Comparison of ENCODE assay signal across 22 mouse cellular contexts in the genomic region with DNA sequence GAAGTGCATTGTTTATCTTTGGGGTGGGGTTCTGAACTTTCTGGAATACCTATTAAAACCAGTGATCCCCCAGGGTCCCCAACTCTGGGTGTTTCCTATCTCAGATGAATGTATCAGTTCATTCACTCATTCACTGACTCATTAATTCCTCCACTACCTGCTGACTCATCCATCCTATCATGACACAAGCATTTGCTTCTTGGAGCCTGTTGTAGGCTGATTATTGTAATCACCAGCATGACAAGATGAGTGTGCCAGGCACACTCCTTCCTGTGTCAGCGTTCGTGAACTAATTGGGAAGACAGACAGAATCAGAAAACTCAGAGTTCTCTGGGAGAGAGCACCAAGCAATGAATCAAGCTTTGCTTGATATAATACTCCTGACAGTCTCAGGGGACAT. TPM values are rescaled to one million over a fixed set of nuclear protein-coding genes. Genes with fewer than 3 reads are reported as not detected.
A peak's percentile ranks its signal among the peaks of the same experiment; 100 is the strongest.
DNase-seq lines count a peak whose midpoint lies in the region; ATAC-seq and TF ChIP-seq lines count a peak whose summit lies in the region.
"Had no signal": no experiment of that assay in that cellular context is flagged by ENCODE, and none has a peak within 500 bp of the region (broad histone marks: within the 10 kb centered on the region; RNA-seq: fewer than 3 reads in every experiment).

No protein-coding gene starts in this region.

- no peak for TF ChIP-seq EP300 in stomach, postnatal 0 days (optimal IDR thresholded peaks at IDR 0.05)

- no peak overlapping the region for H3K4me2 ChIP-seq in stomach, postnatal 0 days (replicated peaks; ENCODE audit: low read depth)
- H3K4me2 ChIP-seq: embryonic facial prominence, embryonic 12.5 days; forebrain, embryonic 13.5 days; forebrain, embryonic 15.5 days had no signal

- no peak for TF ChIP-seq CTCF in C2C12 (IDR thresholded peaks at IDR 0.05; ENCODE audit: control insufficient read depth, insufficient read depth, insufficient read length)
- TF ChIP-seq CTCF in stomach, postnatal 0 days (IDR thresholded peaks at IDR 0.05; ENCODE audit: low read depth), result no peak

- no peak overlapping the region for H3K27ac ChIP-seq in hindbrain, embryonic 10.5 days
- no peak overlapping the region for H3K27ac ChIP-seq in stomach, postnatal 0 days (replicated peaks)
- H3K27ac ChIP-seq: embryonic facial prominence, embryonic 10.5 days; embryonic facial prominence, embryonic 12.5 days; forebrain, embryonic 13.5 days; forebrain, embryonic 15.5 days had no signal

- no peak overlapping the region for H3K9ac ChIP-seq in stomach, postnatal 0 days (ENCODE audit: low read length)
- H3K9ac ChIP-seq: embryonic facial prominence, embryonic 12.5 days; forebrain, embryonic 13.5 days; forebrain, embryonic 15.5 days; forebrain, postnatal 0 days had no signal

- H3K4me3 ChIP-seq in C2C12 (ENCODE audit: insufficient read depth, poor library complexity, severe bottlenecking), result no peak overlapping the region
- no peak overlapping the region for H3K4me3 ChIP-seq in hindbrain, embryonic 10.5 days
- H3K4me3 ChIP-seq in stomach, postnatal 0 days (ENCODE audit: low read depth, low read length), result no peak overlapping the region
- H3K4me3 ChIP-seq: embryonic facial prominence, embryonic 10.5 days; embryonic facial prominence, embryonic 12.5 days; forebrain, embryonic 13.5 days; forebrain, embryonic 15.5 days had no signal

- H3K36me3 ChIP-seq in C2C12 (ENCODE audit: control insufficient read depth, insufficient read depth), result no peaks in the 10 kb centered on the region
- no peaks in the 10 kb centered on the region for H3K36me3 ChIP-seq in hindbrain, embryonic 10.5 days
- no peaks in the 10 kb centered on the region for H3K36me3 ChIP-seq in stomach, postnatal 0 days (ENCODE audit: control insufficient read depth, insufficient read depth, low read length)
- H3K36me3 ChIP-seq: embryonic facial prominence, embryonic 10.5 days; embryonic facial prominence, embryonic 12.5 days; forebrain, embryonic 15.5 days had no signal

- no peaks in the 10 kb centered on the region for H3K4me1 ChIP-seq in hindbrain, embryonic 10.5 days (replicated peaks)
- H3K4me1 ChIP-seq in stomach, postnatal 0 days (replicated peaks; ENCODE audit: control insufficient read depth, insufficient read depth), result no peaks in the 10 kb centered on the region
- H3K4me1 ChIP-seq: embryonic facial prominence, embryonic 12.5 days; forebrain, embryonic 13.5 days; forebrain, embryonic 15.5 days had no signal

- DNase-seq in 3T3-L1 (ENCODE audit: low read depth, low spot score) (peak; percentile 76), NIH3T3 (ENCODE audit: low read depth) (peak; percentile 56)
- DNase-seq in frontal cortex, postnatal 10 days (ENCODE audit: low spot score in 2 of 2), result no peak
- no peak for DNase-seq in hindbrain, embryonic 10.5 days (ENCODE audit: low spot score)
- no peak for DNase-seq in stomach, postnatal 0 days (ENCODE audit: low spot score)
- DNase-seq: adrenal gland, adult 8-10 months; adrenal gland, postnatal 14 days; adrenal gland, postnatal 36 days; B cell, adult 2 months; cerebellum, adult 11-12 months; cerebellum, adult 2 months; cerebellum, adult 9-10 months; cerebellum, postnatal 10 days; cerebellum, postnatal 25 days; forebrain, postnatal 0 days had no signal

- no peak for ATAC-seq in stomach, postnatal 0 days (ENCODE audit: low FRiP score, low TSS enrichment)
- ATAC-seq: activated CD4-positive, CD25-positive, alpha-beta regulatory T cell, adult 4 months; forebrain, embryonic 13.5 days; forebrain, embryonic 15.5 days; forebrain, postnatal 0 days had no signal

- H3K27me3 ChIP-seq in C2C12 (ENCODE audit: control insufficient read depth, insufficient read depth, insufficient read length), result no peaks in the 10 kb centered on the region
- H3K27me3 ChIP-seq in hindbrain, embryonic 10.5 days (ENCODE audit: insufficient read depth, poor library complexity, severe bottlenecking), result no peaks in the 10 kb centered on the region
- H3K27me3 ChIP-seq in stomach, postnatal 0 days (ENCODE audit: control insufficient read depth, insufficient read depth, low read length), result no peaks in the 10 kb centered on the region
- H3K27me3 ChIP-seq: embryonic facial prominence, embryonic 12.5 days; forebrain, embryonic 13.5 days; forebrain, embryonic 15.5 days had no signal

- H3K79me3 ChIP-seq in C2C12 (ENCODE audit: low read depth), result no peaks in the 10 kb centered on the region

- H3ac ChIP-seq in C2C12 (ENCODE audit: control insufficient read depth, insufficient read length, low read depth), result no peak overlapping the region

- 92% methylated on average over 2 of the region's 2 CpGs for WGBS in hindbrain, embryonic 10.5 days
- 63% methylated on average over 2 of the region's 2 CpGs for WGBS in stomach, postnatal 0 days

- H3K9me3 ChIP-seq in hindbrain, embryonic 10.5 days, result no peaks in the 10 kb centered on the region
- no peaks in the 10 kb centered on the region for H3K9me3 ChIP-seq in stomach, postnatal 0 days (ENCODE audit: control insufficient read depth, low read length)
- H3K9me3 ChIP-seq: embryonic facial prominence, embryonic 10.5 days; embryonic facial prominence, embryonic 12.5 days; forebrain, embryonic 13.5 days; forebrain, embryonic 15.5 days had no signal

- no peaks in the 10 kb centered on the region for H3K79me2 ChIP-seq in C2C12 (ENCODE audit: control insufficient read depth, insufficient read depth)

TF ChIP-seq in C2C12, 6 proteins besides CTCF, POLR2A, EP300 and RAD21:
- TF ChIP-seq CEBPB (IDR thresholded peaks at IDR 0.05; ENCODE audit: low read depth), result no peak
- peak; percentile 2 for TF ChIP-seq FOSL1 (IDR thresholded peaks at IDR 0.05; ENCODE audit: insufficient read depth, low read length, poor library complexity, severe bottlenecking)
- no peak for TF ChIP-seq MAX (IDR thresholded peaks at IDR 0.05)
- no peak for TF ChIP-seq MYOD1 (IDR thresholded peaks at IDR 0.05; ENCODE audit: control insufficient read depth, insufficient read length, low read depth)
TF ChIP-seq in C2C12: peak in this region for 1.

RNA-seq across cellular contexts. Expression of gene Col6a5, which starts 36.8 kb away (rescaled TPM):
- not detected for polyA plus RNA-seq in C2C12 (2012; fragmentation: generic; extraction: Trizol)
- polyA plus RNA-seq in hindbrain, embryonic 10.5 days (2016; fragmentation: Nextera tagmentation; extraction: Ambion mirVana), result 0.07 TPM in 2 replicates
- polyA plus RNA-seq in stomach, postnatal 0 days (2015; fragmentation: Nextera tagmentation; extraction: Ambion mirVana), result 2.9 and 3.4 TPM in 2 replicates
- polyA plus RNA-seq: activated CD4-positive, CD25-positive, alpha-beta regulatory T cell, adult 4 months; embryonic facial prominence, embryonic 10.5 days; forebrain, embryonic 11.5 days had no signal

Comparison
In these comparisons a context has a peak if more than half of its experiments do, and no peak if none do; other contexts are left out.
1. DNase-seq: peak in 3T3-L1 (single experiment) and NIH3T3 (single experiment); none in frontal cortex, postnatal 10 days (0 of 2), hindbrain, embryonic 10.5 days (single experiment) and stomach, postnatal 0 days (single experiment).